Mouse (Mus musculus) ES-E14 (cell line): ENCODE measurements around the gene Hjurp. TPM values are rescaled to one million over a fixed set of nuclear protein-coding genes. Genes with fewer than 3 reads are reported as not detected.

Source experiments
- DNase-seq: peaks from one replicate; pipeline ENCODE4 v3.0.0-alpha.2; 2013; ENCODE audit warnings: low read depth, low spot score
- H3K27ac ChIP-seq: 2 replicates; pipeline ENCODE4 v1.5.1; 2012; ENCODE audit warnings: low read depth, mild to moderate bottlenecking, low read length, moderate library complexity, mixed read lengths; ENCODE audit not compliant: poor library complexity, insufficient read depth, severe bottlenecking
- H3K36me3 ChIP-seq: 2 replicates; pipeline ENCODE4 v1.6.1; 2012; ENCODE audit warnings: mild to moderate bottlenecking, low read length, moderate library complexity, mixed read lengths; ENCODE audit not compliant: control insufficient read depth, poor library complexity, insufficient read depth, severe bottlenecking
- H3K4me1 ChIP-seq, 2 experiments: fragments of 150-350 bp in 1 of 2; sonication (generic) in 1 of 2; 2 replicates each; pipeline ENCODE4 v1.6.1; 2012; ENCODE audit warnings: low read length in 2 of 2, mild to moderate bottlenecking in 1 of 2, mixed read lengths in 1 of 2; ENCODE audit not compliant: control insufficient read depth in 2 of 2, insufficient read depth in 2 of 2, poor library complexity in 1 of 2
- H3K4me3 ChIP-seq, 2 experiments: fragments of 150-350 bp in 1 of 2; sonication (generic) in 1 of 2; 2 replicates each; pipeline ENCODE4 v1.5.1; 2012; ENCODE audit warnings: low read length in 2 of 2, low read depth in 1 of 2, mild to moderate bottlenecking in 1 of 2, mixed read lengths in 1 of 2; ENCODE audit not compliant: insufficient read depth in 1 of 2, poor library complexity in 1 of 2, severe bottlenecking in 1 of 2
- H3K9ac ChIP-seq: 2 replicates; pipeline ENCODE4 v1.6.1; 2012; ENCODE audit warnings: low read depth, mild to moderate bottlenecking, low read length, mixed read lengths; ENCODE audit not compliant: poor library complexity, insufficient read depth, severe bottlenecking
- H3K9me3 ChIP-seq: fragments of 150-350 bp; sonication (generic); 2 replicates; pipeline ENCODE4 v1.6.1; 2012; ENCODE audit warnings: low read depth, mild to moderate bottlenecking, low read length; ENCODE audit not compliant: control insufficient read depth, insufficient read depth
- CHD2 ChIP-seq: IDR thresholded peaks from 2 replicates; pipeline ENCODE4 v1.6.1; 2014; ENCODE audit warnings: mild to moderate bottlenecking, low read depth, low read length, inconsistent platforms
- HCFC1 ChIP-seq: IDR thresholded peaks from 2 replicates; pipeline ENCODE4 v1.6.1; 2012; ENCODE audit warnings: low read length, inconsistent platforms, borderline replicate concordance; ENCODE audit not compliant: insufficient read depth
- MAFK ChIP-seq: IDR thresholded peaks from 2 replicates; pipeline ENCODE4 v1.6.1; 2014; ENCODE audit warnings: mild to moderate bottlenecking, low read depth, low read length, inconsistent platforms; ENCODE audit not compliant: insufficient read depth
- ZC3H11A ChIP-seq: IDR thresholded peaks from 2 replicates; pipeline ENCODE4 v1.6.1; 2012; ENCODE audit warnings: low read depth, mild to moderate bottlenecking, inconsistent platforms, low read length, borderline replicate concordance
- ZNF384 ChIP-seq: IDR thresholded peaks from 2 replicates; pipeline ENCODE4 v1.6.1; 2012; ENCODE audit warnings: low read depth, low read length, inconsistent platforms
- in situ Hi-C, 2 experiments: fragments of 600-800 bp; cut with MboI; formaldehyde crosslinking; loops; one replicate each; pipeline ENCODE4 v1.15.1; 2025; ENCODE audit warnings: low sequenced_read_pairs in 2 of 2, inconsistent platforms in 1 of 2; ENCODE audit not compliant: unreplicated experiment in 2 of 2
- total RNA-seq: library from RNA; depleted of rRNA; stranded (reverse); fragments of 300-350 nt; gene quantifications from 2 replicates; pipeline ENCODE4 v1.2.3, GENCODE M21; 2012

Hjurp gene
- total RNA-seq, 1 experiment, result 168 TPM

DNA sequence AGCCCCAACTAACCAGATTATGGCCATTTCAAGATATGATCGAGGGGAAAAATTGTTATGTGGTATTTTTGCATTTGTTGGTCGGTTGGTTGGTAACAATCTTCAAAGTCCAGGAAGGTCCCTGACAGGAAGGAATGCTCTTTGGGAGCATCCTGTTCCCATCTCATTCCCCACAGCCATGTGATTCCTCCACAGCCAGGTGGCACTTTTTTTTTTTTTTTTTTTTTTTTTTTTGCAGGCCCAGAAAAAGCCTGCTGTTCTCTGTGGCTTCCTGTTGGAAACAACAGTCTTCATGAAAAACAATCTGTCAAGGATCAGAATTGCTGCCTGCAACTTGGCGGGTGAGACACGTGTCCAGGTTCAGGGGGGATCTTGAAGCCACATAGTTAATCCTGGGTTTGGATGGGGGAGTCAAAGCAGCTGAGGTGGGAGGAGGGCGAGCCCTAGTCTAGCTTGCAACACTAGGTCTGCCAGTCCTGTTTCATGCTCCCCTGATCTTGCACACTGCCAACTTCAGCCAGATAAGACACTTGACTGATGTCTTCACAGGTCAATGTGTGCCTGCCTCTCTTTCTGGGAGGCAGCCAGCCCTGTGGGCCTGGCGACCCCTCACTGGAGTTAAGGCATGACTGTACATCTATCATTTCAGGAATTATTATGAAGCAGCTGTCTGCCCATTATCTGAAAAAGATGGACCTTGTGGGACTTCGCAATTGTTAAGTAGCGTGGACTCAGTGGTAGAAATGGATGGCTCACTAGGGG lies 18.4 kb downstream of the Hjurp start:
- Histone ChIP-seq H3K27ac (no peak overlapping the region), H3K4me3 (no peak overlapping the region), H3K9ac (no peak overlapping the region), H3K4me1 (peaks cover 3 to 4% of the 10 kb centered on the region in 2 experiments; a peak in 2 of 4 replicates), H3K9me3 (no peaks in the 10 kb centered on the region), H3K36me3 (peaks cover 19% of the 10 kb centered on the region)
- no peak for DNase-seq
- in situ Hi-C loops, result no loop called here
- TF ChIP-seq ZNF384 (peak; percentile 96), ZC3H11A (no peak)

- in situ Hi-C loops, result no loop called here
Measured at GRCm38 (mm10) chr1:88258361-88258760, 19.1 kb downstream of the Hjurp start.

GRCm38 (mm10) chr1:88257681-88258080 lies 19.8 kb downstream of the Hjurp start:
- Histone ChIP-seq H3K4me3 (no peak overlapping the region), H3K4me1 (peaks cover 2% of the 10 kb centered on the region in 2 experiments; a peak in 1 of 4 replicates), H3K9me3 (no peaks in the 10 kb centered on the region), H3K36me3 (peaks cover 8% of the 10 kb centered on the region), H3K27ac (no peak overlapping the region), H3K9ac (no peak overlapping the region)
- in situ Hi-C loops, result no loop called here
- DNase-seq, result no peak
- no peak for TF ChIP-seq MAFK
- no peak for TF ChIP-seq ZC3H11A
- TF ChIP-seq CHD2, result no peak
- no peak for TF ChIP-seq ZNF384
- TF ChIP-seq HCFC1, result no peak

More at GRCm38 (mm10) chr1:88258361-88258760, 19.1 kb downstream of the Hjurp start:
- H3K9me3 ChIP-seq, result no peaks in the 10 kb centered on the region
- peaks cover 3 to 4% of the 10 kb centered on the region in 2 experiments; a peak in 2 of 4 replicates for H3K4me1 ChIP-seq
- no peak overlapping the region for H3K9ac ChIP-seq
- no peak overlapping the region for H3K27ac ChIP-seq
- H3K36me3 ChIP-seq, result peaks cover 14% of the 10 kb centered on the region
- TF ChIP-seq ZNF384 (no peak), CHD2 (no peak), ZC3H11A (no peak), MAFK (no peak), HCFC1 (no peak)
- DNase-seq, result no peak
- no peak overlapping the region for H3K4me3 ChIP-seq

DNA sequence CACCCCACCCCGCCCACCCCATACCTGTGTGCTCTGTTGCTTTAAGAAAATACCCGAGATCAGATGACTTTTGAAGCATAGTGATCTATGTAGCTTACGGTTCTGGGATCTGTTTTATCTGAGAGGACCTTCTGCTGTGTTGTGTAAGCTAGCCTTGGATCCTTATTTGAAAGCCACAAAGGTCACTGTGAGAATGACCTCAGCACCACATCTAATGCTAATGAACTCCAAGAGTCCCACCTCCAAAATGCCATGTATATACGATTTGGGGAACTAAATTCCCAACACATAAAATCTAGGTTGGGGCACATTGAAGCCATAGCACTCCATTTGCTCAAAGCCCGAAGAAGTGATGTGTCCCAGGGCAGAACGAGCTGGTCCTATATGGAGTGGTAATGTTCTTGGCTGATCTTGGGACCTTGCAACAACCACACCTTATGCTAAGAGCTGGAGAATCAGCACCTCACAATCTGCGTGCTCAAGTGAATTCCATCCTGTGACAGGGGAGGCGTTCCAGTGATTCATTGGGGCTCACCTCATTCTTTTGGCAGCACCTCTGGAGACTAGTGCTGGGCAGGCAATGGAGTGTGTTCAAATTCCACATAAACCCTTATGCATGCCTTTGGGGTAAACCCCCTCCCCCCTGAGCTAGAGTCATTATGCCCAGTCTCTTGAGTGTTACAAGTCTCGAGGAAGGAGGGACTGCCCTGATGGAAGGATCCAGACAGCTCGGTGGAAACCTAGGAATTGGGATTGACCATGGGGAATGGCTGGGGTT lies 20.4 kb downstream of the Hjurp start:
- H3K9me3 ChIP-seq, result no peaks in the 10 kb centered on the region
- H3K4me1 ChIP-seq, result no peaks in the 10 kb centered on the region
- in situ Hi-C loops, result no loop called here
- no peak for DNase-seq
- TF ChIP-seq MAFK, result no peak
- TF ChIP-seq ZNF384, result no peak
- no peak for TF ChIP-seq ZC3H11A
- no peak overlapping the region for H3K9ac ChIP-seq
- H3K4me3 ChIP-seq, result no peak overlapping the region
- H3K27ac ChIP-seq, result no peak overlapping the region
- H3K36me3 ChIP-seq, result peaks cover 6% of the 10 kb centered on the region; the same call in 1 of the 2 replicates
